Mouse (Mus musculus) heart, adult 2 months (tissue): ENCODE results near the gene Apoc1.

Source experiments
- CTCF ChIP-seq: fragments of 200-600 bp; IDR thresholded peaks from 2 replicates; pipeline ENCODE4 v1.8.1; 2022; ENCODE audit warnings: antibody characterized with exemption, mild to moderate bottlenecking, moderate library complexity
- EP300 ChIP-seq: fragments of 200-500 bp; IDR thresholded peaks from 2 replicates; pipeline ENCODE4 v1.6.1; 2011; ENCODE audit warnings: low read depth, low read length, control low read depth; ENCODE audit not compliant: insufficient read depth
- POLR2A ChIP-seq: fragments of 200-500 bp; IDR thresholded peaks from 2 replicates; pipeline ENCODE4 v1.6.1; 2011; ENCODE audit warnings: mild to moderate bottlenecking, low read depth, low read length, control low read depth; ENCODE audit not compliant: insufficient read depth

DNA sequence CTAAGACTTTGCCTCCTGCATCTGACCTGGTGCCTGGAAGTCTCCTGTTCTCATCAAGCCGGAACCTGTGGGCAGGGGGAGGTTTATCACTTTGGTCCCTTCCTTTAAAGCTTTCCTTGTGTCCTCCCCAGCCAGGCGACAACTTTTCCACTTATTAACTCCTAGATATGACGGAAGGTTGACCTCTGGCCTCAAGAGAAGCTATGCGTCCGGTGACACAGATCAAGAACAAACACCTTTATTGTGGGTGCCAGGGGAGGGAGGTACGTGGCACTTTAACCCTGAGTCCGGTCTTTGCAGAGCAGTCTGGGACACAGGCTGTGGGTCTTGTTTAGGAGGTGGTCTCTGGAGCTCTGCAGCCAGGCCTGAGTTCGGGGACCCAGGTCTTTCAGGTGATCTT is 14.6 kb downstream of the Apoc1 start, which contains the start of gene Apoc2:
- no peak for TF ChIP-seq CTCF
- no peak for TF ChIP-seq POLR2A
- no peak for TF ChIP-seq EP300
